Comparison of ENCODE assay signal across 7 mouse cellular contexts in genomic region chr12:86077736-86078135, GRCm38 (mm10). TPM values are rescaled to one million over a fixed set of nuclear protein-coding genes. Genes with fewer than 3 reads are reported as not detected.
DNase-seq lines count a peak whose midpoint lies in the region; ATAC-seq and TF ChIP-seq lines count a peak whose summit lies in the region.

No protein-coding gene starts in this region.

- H3K4me1 ChIP-seq in megakaryocyte, embryonic 14.5 days = peaks cover 21% of the 10 kb centered on the region
- H3K4me1 ChIP-seq in embryonic facial prominence, embryonic 12.5 days = peaks cover 25% of the 10 kb centered on the region
- peaks cover 20% of the 10 kb centered on the region; the same call in 1 of the 2 replicates for H3K4me1 ChIP-seq in hindbrain, postnatal 0 days (ENCODE audit: insufficient read depth, low read length)

- DNase-seq in hindbrain, postnatal 0 days (ENCODE audit: low spot score) = peak; percentile 9
- DNase-seq in neural tube, embryonic 10.5 days (ENCODE audit: extremely low spot score, low spot score) = peak; percentile 57

- peak overlapping the region; percentile 96 for H3K27ac ChIP-seq in embryonic facial prominence, embryonic 12.5 days
- peak overlapping the region; percentile 28; the same call in 1 of the 2 replicates for H3K27ac ChIP-seq in hindbrain, postnatal 0 days

- no peaks in the 10 kb centered on the region for H3K9me3 ChIP-seq in megakaryocyte, embryonic 14.5 days
- no peaks in the 10 kb centered on the region for H3K9me3 ChIP-seq in embryonic facial prominence, embryonic 12.5 days
- H3K9me3 ChIP-seq in hindbrain, postnatal 0 days (ENCODE audit: low read length) = no peaks in the 10 kb centered on the region

- WGBS in embryonic facial prominence, embryonic 12.5 days = 16% methylated on average over 11 of the region's 11 CpGs
- 23% methylated on average over 11 of the region's 11 CpGs for WGBS in hindbrain, postnatal 0 days

- TF ChIP-seq CTCF in hindbrain, postnatal 0 days (IDR thresholded peaks at IDR 0.05; ENCODE audit: low read depth) = no peak

- no peak for ATAC-seq in megakaryocyte, adult 5-6 weeks (ENCODE audit: poor library complexity, severe bottlenecking)
- ATAC-seq in embryonic facial prominence, embryonic 12.5 days (ENCODE audit: insufficient number of reproducible peaks, insufficient read depth, low FRiP score, low TSS enrichment) = no peak
- ATAC-seq in hindbrain, postnatal 0 days = no peak
- ATAC-seq in granulocyte monocyte progenitor cell, adult 5-6 weeks (replicated peaks; ENCODE audit: poor library complexity, severe bottlenecking) = no peak
- ATAC-seq in megakaryocyte-erythroid progenitor cell, adult 5-6 weeks (replicated peaks; ENCODE audit: low FRiP score, low TSS enrichment, poor library complexity, severe bottlenecking) = no peak

- no peaks in the 10 kb centered on the region for H3K36me3 ChIP-seq in megakaryocyte, embryonic 14.5 days (replicated peaks; ENCODE audit: low read length)
- H3K36me3 ChIP-seq in embryonic facial prominence, embryonic 12.5 days = 0 out of 2 replicates have a peak, but pooled peaks cover 3% of the 10 kb centered on the region
- no peaks in the 10 kb centered on the region for H3K36me3 ChIP-seq in hindbrain, postnatal 0 days (ENCODE audit: insufficient read depth, low read length)

- peak overlapping the region; percentile 65 for H3K9ac ChIP-seq in embryonic facial prominence, embryonic 12.5 days
- no peak overlapping the region; the same call in 1 of the 2 replicates for H3K9ac ChIP-seq in hindbrain, postnatal 0 days (replicated peaks; ENCODE audit: low read length)

- peak overlapping the region; percentile 84 for H3K4me2 ChIP-seq in embryonic facial prominence, embryonic 12.5 days (replicated peaks)
- H3K4me2 ChIP-seq in hindbrain, postnatal 0 days (ENCODE audit: low read depth, low read length) = peak overlapping the region; percentile 97

- H3K27me3 ChIP-seq in megakaryocyte, embryonic 14.5 days (replicated peaks) = peaks cover 74% of the 10 kb centered on the region
- no peaks in the 10 kb centered on the region for H3K27me3 ChIP-seq in embryonic facial prominence, embryonic 12.5 days
- no peaks in the 10 kb centered on the region for H3K27me3 ChIP-seq in hindbrain, postnatal 0 days (ENCODE audit: insufficient read depth, low read length)

- H3K4me3 ChIP-seq in megakaryocyte, embryonic 14.5 days (replicated peaks) = peak overlapping the region; percentile 14
- H3K4me3 ChIP-seq in embryonic facial prominence, embryonic 12.5 days = peak overlapping the region; percentile 50
- peak overlapping the region; percentile 49 for H3K4me3 ChIP-seq in hindbrain, postnatal 0 days (ENCODE audit: low read length)

RNA-seq across cellular contexts. Expression of gene Tgfb3, which starts 1.1 kb away (rescaled TPM):
- polyA plus RNA-seq in megakaryocyte, embryonic 14.5 days (2012; ENCODE audit: insufficient read depth, low replicate concordance) = 0.38 TPM in 1 of 2 replicates, not detected in the other
- total RNA-seq in megakaryocyte, adult 5-6 weeks (2015) = 0.25 TPM in 1 of 2 replicates, not detected in the other
- total RNA-seq in megakaryocyte, adult 5-6 weeks (2017) = not detected in 2 replicates
- 42.9 and 43.9 TPM in 2 replicates for polyA plus RNA-seq in embryonic facial prominence, embryonic 12.5 days (2016; fragmentation: Nextera tagmentation; extraction: Ambion mirVana)
- total RNA-seq in hindbrain, postnatal 0 days (2014; rRNA removed) = 4.0 and 5.9 TPM in 2 replicates
- 4.4 and 4.5 TPM in 2 replicates for polyA plus RNA-seq in hindbrain, postnatal 0 days (2015; fragmentation: Nextera tagmentation; extraction: Ambion mirVana)
- not detected in 2 replicates for total RNA-seq in granulocyte monocyte progenitor cell, adult 5-6 weeks (2014; fragmentation: Nextera tagmentation)
- 0.36 TPM in 1 of 2 replicates, not detected in the other for total RNA-seq in granulocyte monocyte progenitor cell, adult 5-6 weeks (2017)
- total RNA-seq in megakaryocyte-erythroid progenitor cell, adult 5-6 weeks (2014; fragmentation: Nextera tagmentation) = not detected in 2 replicates
- total RNA-seq in megakaryocyte-erythroid progenitor cell, adult 5-6 weeks (2017) = not detected in 2 replicates

RNA-seq across cellular contexts. Expression of gene Ift43, which starts 4.6 kb away (rescaled TPM):
- 4.1 TPM in 1 of 2 replicates, not detected in the other for polyA plus RNA-seq in megakaryocyte, embryonic 14.5 days (2012; ENCODE audit: insufficient read depth, low replicate concordance)
- total RNA-seq in megakaryocyte, adult 5-6 weeks (2015) = 0.49 and 0.91 TPM in 2 replicates
- total RNA-seq in megakaryocyte, adult 5-6 weeks (2017) = 0.37 TPM in 1 of 2 replicates, not detected in the other
- polyA plus RNA-seq in embryonic facial prominence, embryonic 12.5 days (2016; fragmentation: Nextera tagmentation; extraction: Ambion mirVana) = 82.2 and 84.7 TPM in 2 replicates
- 14.4 and 22.4 TPM in 2 replicates for total RNA-seq in hindbrain, postnatal 0 days (2014; rRNA removed)
- polyA plus RNA-seq in hindbrain, postnatal 0 days (2015; fragmentation: Nextera tagmentation; extraction: Ambion mirVana) = 39.1 and 41.5 TPM in 2 replicates
- total RNA-seq in granulocyte monocyte progenitor cell, adult 5-6 weeks (2014; fragmentation: Nextera tagmentation) = not detected in 2 replicates
- total RNA-seq in granulocyte monocyte progenitor cell, adult 5-6 weeks (2017) = 1.0 TPM in 1 of 2 replicates, not detected in the other
- total RNA-seq in megakaryocyte-erythroid progenitor cell, adult 5-6 weeks (2014; fragmentation: Nextera tagmentation) = 9.8 TPM in 1 of 2 replicates, not detected in the other
- not detected in 2 replicates for total RNA-seq in megakaryocyte-erythroid progenitor cell, adult 5-6 weeks (2017)
